Mouse (Mus musculus): ENCODE measurements around the gene Atat1. TPM values are rescaled to one million over a fixed set of nuclear protein-coding genes. Genes with fewer than 3 reads are reported as not detected.

Gene Atat1
- polyA plus RNA-seq, 1 experiment from 2014 or later: 105 TPM

- H3K27ac ChIP-seq: peak overlapping the region; percentile 96
- H3K36me3 ChIP-seq (replicated peaks): peaks cover 59% of the 10 kb centered on the region
- 10% methylated on average over 26 of the region's 26 CpGs for WGBS
- peak overlapping the region; percentile 77 for H3K4me3 ChIP-seq
- H3K27me3 ChIP-seq (ENCODE audit: poor library complexity, severe bottlenecking): no peaks in the 10 kb centered on the region
- H3K4me1 ChIP-seq: peaks cover 77% of the 10 kb centered on the region
- peak; percentile 40 for DNase-seq (ENCODE audit: extremely low spot score, low spot score)
- peaks cover 6% of the 10 kb centered on the region for H3K9me3 ChIP-seq
Observed at GRCm38 (mm10) chr17:35866911-35867890, 42.7 kb downstream of the Atat1 start.

GRCm38 (mm10) chr17:35866281-35866831, 43.5 kb downstream of the Atat1 start:
- H3K36me3 ChIP-seq (replicated peaks): peaks cover 53% of the 10 kb centered on the region
- H3K27me3 ChIP-seq (ENCODE audit: poor library complexity, severe bottlenecking): no peaks in the 10 kb centered on the region
- WGBS: under 1% methylated on average over 38 of the region's 38 CpGs
- H3K4me1 ChIP-seq: peaks cover 80% of the 10 kb centered on the region
- no peak for DNase-seq (ENCODE audit: extremely low spot score, low spot score)
- peak overlapping the region; percentile 77 for H3K4me3 ChIP-seq
- H3K9me3 ChIP-seq: peaks cover 5% of the 10 kb centered on the region
- H3K27ac ChIP-seq: peak overlapping the region; percentile 96

- H3K4me1 ChIP-seq: peaks cover 84% of the 10 kb centered on the region
- peaks cover 46% of the 10 kb centered on the region for H3K36me3 ChIP-seq (replicated peaks)
- peak; percentile 88 for DNase-seq (ENCODE audit: extremely low spot score, low spot score)
- WGBS: under 1% methylated on average over 48 of the region's 48 CpGs
- H3K27me3 ChIP-seq (ENCODE audit: poor library complexity, severe bottlenecking): no peaks in the 10 kb centered on the region
- peak within 1 kb of the TSS; percentile 96 for H3K27ac ChIP-seq
- H3K4me3 ChIP-seq: peak within 1 kb of the TSS; percentile 77
- no peaks in the 10 kb centered on the region; the same call in 1 of the 2 replicates for H3K9me3 ChIP-seq
Observed at GRCm38 (mm10) chr17:35865481-35866280, 44.2 kb downstream of the Atat1 start, which contains the start of gene Ppp1r18. TSS of gene Ppp1r18 (plus strand) at chr17:35865593.

- Histone ChIP-seq H3K9me3 (no peaks in the 10 kb centered on the region), H3K4me3 (peak overlapping the region; percentile 77), H3K27me3 (ENCODE audit: poor library complexity, severe bottlenecking) (no peaks in the 10 kb centered on the region), H3K4me1 (peaks cover 81% of the 10 kb centered on the region), H3K27ac (peak overlapping the region; percentile 96), H3K36me3 (replicated peaks) (peaks cover 40% of the 10 kb centered on the region)
- peak; percentile 25 for DNase-seq (ENCODE audit: extremely low spot score, low spot score)
- WGBS: 19% methylated on average over 10 of the region's 10 CpGs
Observed at GRCm38 (mm10) chr17:35864832-35865353, 45.0 kb downstream of the Atat1 start.

GRCm38 (mm10) chr17:35861198-35861857, 48.5 kb downstream of the Atat1 start, which contains the start of gene Nrm:
TSS of gene Nrm (plus strand) at chr17:35861318.
- Histone ChIP-seq H3K36me3 (replicated peaks) (peaks cover 57% of the 10 kb centered on the region), H3K4me1 (peaks cover 46% of the 10 kb centered on the region), H3K27ac (peak within 1 kb of the TSS; percentile 97), H3K27me3 (ENCODE audit: poor library complexity, severe bottlenecking) (no peaks in the 10 kb centered on the region), H3K9me3 (no peaks in the 10 kb centered on the region), H3K4me3 (peak within 1 kb of the TSS; percentile 82)
- peak; percentile 92 for DNase-seq (ENCODE audit: extremely low spot score, low spot score)
- WGBS: under 1% methylated on average over 47 of the region's 47 CpGs

GRCm38 (mm10) chr17:35860831-35861197, 49.1 kb downstream of the Atat1 start:
- Histone ChIP-seq H3K27me3 (ENCODE audit: poor library complexity, severe bottlenecking) (no peaks in the 10 kb centered on the region), H3K9me3 (no peaks in the 10 kb centered on the region), H3K4me3 (peak overlapping the region; percentile 82), H3K4me1 (peaks cover 42% of the 10 kb centered on the region), H3K36me3 (replicated peaks) (peaks cover 60% of the 10 kb centered on the region), H3K27ac (peak overlapping the region; percentile 97)
- 9% methylated on average over 12 of the region's 12 CpGs for WGBS
- no peak for DNase-seq (ENCODE audit: extremely low spot score, low spot score)

GRCm38 (mm10) chr17:35859835-35860234, 50.0 kb downstream of the Atat1 start:
- WGBS: 60% methylated on average over 2 of the region's 2 CpGs
- no peak overlapping the region for H3K27ac ChIP-seq
- H3K27me3 ChIP-seq (ENCODE audit: poor library complexity, severe bottlenecking): no peaks in the 10 kb centered on the region
- H3K9me3 ChIP-seq: no peaks in the 10 kb centered on the region
- peaks cover 66% of the 10 kb centered on the region for H3K36me3 ChIP-seq (replicated peaks)
- no peak for DNase-seq (ENCODE audit: extremely low spot score, low spot score)
- H3K4me3 ChIP-seq: 0 out of 2 replicates have a peak overlapping the region, but pooled peaks have one; percentile 5
- H3K4me1 ChIP-seq: peaks cover 32% of the 10 kb centered on the region

- no peak for DNase-seq (ENCODE audit: extremely low spot score, low spot score)
- WGBS: 88% methylated on average over 1 of the region's 1 CpGs
- Histone ChIP-seq H3K9me3 (no peaks in the 10 kb centered on the region), H3K4me3 (no peak overlapping the region), H3K4me1 (peaks cover 27% of the 10 kb centered on the region), H3K36me3 (replicated peaks) (peaks cover 66% of the 10 kb centered on the region), H3K27ac (no peak overlapping the region), H3K27me3 (ENCODE audit: poor library complexity, severe bottlenecking) (no peaks in the 10 kb centered on the region)
Observed at GRCm38 (mm10) chr17:35859371-35859770, 50.5 kb downstream of the Atat1 start.

- Histone ChIP-seq H3K4me1 (no peaks in the 10 kb centered on the region), H3K36me3 (replicated peaks) (peaks cover 98% of the 10 kb centered on the region), H3K9me3 (no peaks in the 10 kb centered on the region), H3K4me3 (no peak overlapping the region), H3K27ac (no peak overlapping the region), H3K27me3 (ENCODE audit: poor library complexity, severe bottlenecking) (no peaks in the 10 kb centered on the region)
- 89% methylated on average over 3 of the region's 3 CpGs for WGBS
- DNase-seq (ENCODE audit: extremely low spot score, low spot score): no peak
Observed at GRCm38 (mm10) chr17:35850974-35851373, 58.9 kb downstream of the Atat1 start.

GRCm38 (mm10) chr17:35848112-35848511, 61.8 kb downstream of the Atat1 start:
- peak overlapping the region; percentile 5; the same call in 1 of the 2 replicates for H3K4me3 ChIP-seq
- WGBS: 82% methylated on average over 1 of the region's 1 CpGs
- peaks cover 92% of the 10 kb centered on the region for H3K36me3 ChIP-seq (replicated peaks)
- no peaks in the 10 kb centered on the region for H3K27me3 ChIP-seq (ENCODE audit: poor library complexity, severe bottlenecking)
- DNase-seq (ENCODE audit: extremely low spot score, low spot score): no peak
- no peaks in the 10 kb centered on the region for H3K9me3 ChIP-seq
- no peak overlapping the region for H3K27ac ChIP-seq
- peaks cover 1% of the 10 kb centered on the region; the same call in 1 of the 2 replicates for H3K4me1 ChIP-seq
